ENCODE assay signal across 28 mouse cellular contexts in the genomic region with DNA sequence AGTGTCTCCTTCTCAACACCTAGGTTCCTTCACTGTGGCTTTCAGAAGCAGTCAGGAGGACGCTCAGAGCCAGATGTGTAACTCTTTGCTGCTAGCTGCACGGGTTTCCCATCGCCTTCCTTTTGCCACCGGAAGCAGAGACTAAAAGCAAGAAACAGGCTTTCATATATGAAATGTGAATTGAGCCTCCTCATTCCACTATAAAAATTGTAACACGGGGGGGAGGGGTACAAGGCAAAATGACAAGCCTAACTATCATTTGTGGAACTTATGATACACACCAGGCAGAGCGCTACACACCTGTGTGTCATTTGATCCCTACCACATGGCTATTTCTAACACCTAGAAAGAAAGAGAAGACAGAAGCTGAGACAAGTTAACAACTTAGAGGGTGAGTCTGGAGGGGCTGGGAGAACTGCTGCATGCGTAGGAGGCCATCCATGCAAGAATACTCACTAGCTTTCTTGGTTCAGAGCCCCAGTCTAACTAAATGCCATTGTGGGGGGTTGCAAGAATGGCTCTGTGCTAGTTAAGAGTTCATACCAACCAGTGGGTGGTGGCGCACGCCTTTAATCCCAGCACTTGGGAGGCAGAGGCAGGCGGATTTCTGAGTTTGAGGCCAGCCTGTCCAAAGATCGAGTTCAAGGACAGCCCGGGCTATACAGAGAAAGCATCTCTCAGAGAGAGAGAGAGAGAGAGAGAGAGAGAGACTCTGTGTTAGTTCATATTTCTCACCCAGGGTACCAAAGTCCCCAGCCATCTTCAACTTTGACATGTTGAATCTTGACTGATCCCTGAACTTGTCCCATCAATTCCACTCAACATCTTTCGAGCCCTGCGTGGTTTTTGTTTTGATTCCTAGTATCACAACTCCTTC. TPM values are rescaled to one million over a fixed set of nuclear protein-coding genes. Genes with fewer than 3 reads are reported as not detected.
DNase-seq lines count a peak whose midpoint lies in the region; ATAC-seq and TF ChIP-seq lines count a peak whose summit lies in the region.
"Had no signal": no experiment of that assay in that cellular context is flagged by ENCODE, and none has a peak within 500 bp of the region (broad histone marks: within the 10 kb centered on the region; RNA-seq: fewer than 3 reads in every experiment).

No protein-coding gene starts in this region.

- WGBS in kidney, adult 2 months = 94% methylated on average over 14 of the region's 14 CpGs

- H3K4me3 ChIP-seq in kidney, adult 2 months (ENCODE audit: insufficient read depth, low read depth, low read length) = no peak overlapping the region
- peak overlapping the region; percentile 28 to 50 (median 45) for H3K4me3 ChIP-seq in CH12.LX (replicated peaks in 1 of 3; ENCODE audit: low read depth in 2 of 3, low read length in 2 of 3, poor library complexity in 1 of 3)
- H3K4me3 ChIP-seq: embryonic facial prominence, embryonic 10.5 days; embryonic facial prominence, embryonic 13.5 days; erythroblast, embryonic 14.5 days; forebrain, embryonic 12.5 days; forebrain, embryonic 15.5 days; heart, embryonic 15.5 days; hindbrain, embryonic 10.5 days; hindbrain, embryonic 13.5 days had no signal

- no peak for TF ChIP-seq CTCF in kidney, adult 2 months (conservative IDR thresholded peaks at IDR 0.05; ENCODE audit: insufficient read depth, insufficient read length, low read depth, low read length)
- TF ChIP-seq CTCF in CH12.LX (conservative IDR thresholded peaks at IDR 0.05 in 1 of 2, IDR thresholded peaks at IDR 0.05 in 1 of 2; ENCODE audit: low read depth in 2 of 2, low read length in 2 of 2) = no peak

- in situ Hi-C loops in CH12.LX (cut with MboI; ENCODE audit: low pct_ligation_motif_present, low pct_unique_long_range_greater_than_20kb, low sequenced_read_pairs) = no loop called here

- peak; percentile 47 for DNase-seq in CD4-positive, CD25-positive, alpha-beta regulatory T cell, adult 2 months (ENCODE audit: low read depth, low spot score)
- peak; percentile 1 for DNase-seq in kidney, adult 18-20 months
- DNase-seq in kidney, adult 2 months = no peak
- DNase-seq in CH12.LX (ENCODE audit: extremely low read depth) = peak; percentile 62
- no peak for DNase-seq in right cerebral cortex, postnatal 14 days
- DNase-seq in B cell, adult 2 months = no peak
- DNase-seq: adrenal gland, adult 8-10 months; adrenal gland, postnatal 25 days; cerebellum, adult 11-12 months; cerebellum, adult 8-10 months; cerebellum, postnatal 10 days; cerebellum, postnatal 36 days; embryo, embryonic 11 days; gastrocnemius, postnatal 10 days; gastrocnemius, postnatal 36 days; heart, postnatal 10 days; heart, postnatal 36 days had no signal

- no peak for TF ChIP-seq POLR2A in kidney, adult 2 months (IDR thresholded peaks at IDR 0.05; ENCODE audit: low read depth, low read length)
- TF ChIP-seq POLR2A in CH12.LX (IDR thresholded peaks at IDR 0.05; ENCODE audit: low read depth, low read length) = peak; percentile 28

- peaks cover 4% of the 10 kb centered on the region for H3K9me3 ChIP-seq in CH12.LX (replicated peaks; ENCODE audit: low read length)
- H3K9me3 ChIP-seq: embryonic facial prominence, embryonic 10.5 days; embryonic facial prominence, embryonic 13.5 days; forebrain, embryonic 12.5 days; forebrain, embryonic 15.5 days; heart, embryonic 15.5 days; hindbrain, embryonic 10.5 days; hindbrain, embryonic 13.5 days had no signal

- no peaks in the 10 kb centered on the region for H3K27me3 ChIP-seq in kidney, adult 2 months (replicated peaks; ENCODE audit: control insufficient read depth, insufficient read depth, low read length)
- no peaks in the 10 kb centered on the region for H3K27me3 ChIP-seq in CH12.LX (replicated peaks)
- H3K27me3 ChIP-seq: forebrain, embryonic 15.5 days; heart, embryonic 15.5 days had no signal

- H3K4me1 ChIP-seq in kidney, adult 2 months (ENCODE audit: control insufficient read depth, insufficient read depth, low read length) = no peaks in the 10 kb centered on the region; the same call in 1 of the 2 replicates
- H3K4me1 ChIP-seq in CH12.LX (ENCODE audit: control insufficient read depth in 1 of 2, insufficient read depth in 2 of 2) = peaks cover 19 to 34% of the 10 kb centered on the region in 2 experiments

- TF ChIP-seq EP300 in CH12.LX (IDR thresholded peaks at IDR 0.05; ENCODE audit: low read length) = peak; percentile 63

- H3K27ac ChIP-seq in kidney, adult 2 months (ENCODE audit: insufficient read depth, low read depth, low read length) = no peak overlapping the region
- H3K27ac ChIP-seq in CH12.LX (ENCODE audit: insufficient read depth, low read depth) = peak overlapping the region; percentile 99
- H3K27ac ChIP-seq: embryonic facial prominence, embryonic 10.5 days; embryonic facial prominence, embryonic 13.5 days; forebrain, embryonic 12.5 days; forebrain, embryonic 15.5 days; heart, embryonic 15.5 days; hindbrain, embryonic 10.5 days; hindbrain, embryonic 13.5 days had no signal

- no peaks in the 10 kb centered on the region for H3K36me3 ChIP-seq in kidney, adult 2 months (ENCODE audit: control insufficient read depth, insufficient read depth, low read length)
- H3K36me3 ChIP-seq in CH12.LX (replicated peaks in 1 of 2; ENCODE audit: control insufficient read depth in 1 of 2, insufficient read depth in 1 of 2, low read length in 1 of 2) = no peaks in the 10 kb centered on the region
- H3K36me3 ChIP-seq: embryonic facial prominence, embryonic 10.5 days; embryonic facial prominence, embryonic 13.5 days; forebrain, embryonic 12.5 days; forebrain, embryonic 15.5 days; heart, embryonic 15.5 days; hindbrain, embryonic 10.5 days; hindbrain, embryonic 13.5 days had no signal

- no peak; the same call in 1 of the 2 replicates for TF ChIP-seq RAD21 in CH12.LX (IDR thresholded peaks at IDR 0.05; ENCODE audit: low read depth, low read length)

- H3K79me2 ChIP-seq in CH12.LX (replicated peaks; ENCODE audit: control insufficient read depth, extremely low read depth, insufficient read depth, poor library complexity, severe bottlenecking) = peaks cover 23% of the 10 kb centered on the region

- peak overlapping the region; percentile 57 for H3K9ac ChIP-seq in CH12.LX (ENCODE audit: insufficient read depth, low read depth)
- H3K9ac ChIP-seq: embryonic facial prominence, embryonic 13.5 days; forebrain, embryonic 12.5 days; forebrain, embryonic 15.5 days; heart, embryonic 15.5 days; hindbrain, embryonic 13.5 days had no signal

- dilution Hi-C loops in CH12.LX (cut with MboI; ENCODE audit: extremely low pct_ligation_motif_present, extremely low pct_unique_long_range_greater_than_20kb, low sequenced_read_pairs) = no loop called here

- H3K4me2 ChIP-seq in CH12.LX (ENCODE audit: insufficient read depth, low read depth, poor library complexity, severe bottlenecking) = peak overlapping the region; percentile 89
- H3K4me2 ChIP-seq: embryonic facial prominence, embryonic 13.5 days; forebrain, embryonic 12.5 days; forebrain, embryonic 15.5 days; heart, embryonic 11.5 days; heart, embryonic 15.5 days; hindbrain, embryonic 13.5 days had no signal

- no peak for ATAC-seq in CD4-positive, CD25-positive, alpha-beta regulatory T cell, adult 4 months
- ATAC-seq: forebrain, embryonic 15.5 days; hindbrain, embryonic 16.5 days had no signal

TF ChIP-seq in CH12.LX, 34 proteins besides CTCF, POLR2A, EP300 and RAD21 (continues in another document):
- TF ChIP-seq USF1 (IDR thresholded peaks at IDR 0.05; ENCODE audit: low read depth, low read length) (no peak), RCOR1 (conservative IDR thresholded peaks at IDR 0.05; ENCODE audit: low read depth, low read length) (no peak), IRF4 (IDR thresholded peaks at IDR 0.05; ENCODE audit: low read depth, low read length) (peak; percentile 71), MAX (IDR thresholded peaks at IDR 0.05; ENCODE audit: low read length) (peak; percentile 90), GABPA (IDR thresholded peaks at IDR 0.05; ENCODE audit: insufficient replicate concordance, low read depth, low read length) (no peak), PAX5 (IDR thresholded peaks at IDR 0.05; ENCODE audit: low read length) (no peak), ZC3H11A (IDR thresholded peaks at IDR 0.05; ENCODE audit: low read depth, low read length) (no peak), MEF2A (IDR thresholded peaks at IDR 0.05; ENCODE audit: borderline replicate concordance, low read depth, low read length) (no peak), NELFE (IDR thresholded peaks at IDR 0.05; ENCODE audit: low read depth, low read length) (peak; percentile 44), CHD2 (IDR thresholded peaks at IDR 0.05; ENCODE audit: low read length) (peak; percentile 67), SMC3 (IDR thresholded peaks at IDR 0.05; ENCODE audit: low read depth, low read length) (no peak), HCFC1 (IDR thresholded peaks at IDR 0.05; ENCODE audit: low read depth, low read length) (no peak), NRF1 (IDR thresholded peaks at IDR 0.05; ENCODE audit: low read depth, low read length) (no peak), MAFK (IDR thresholded peaks at IDR 0.05; ENCODE audit: insufficient replicate concordance, low read length) (no peak), USF2 (conservative IDR thresholded peaks at IDR 0.05; ENCODE audit: low read depth, low read length) (no peak), ETS1 (conservative IDR thresholded peaks at IDR 0.05; ENCODE audit: low read depth, low read length) (peak; percentile 72), TCF12 (IDR thresholded peaks at IDR 0.05; ENCODE audit: low read depth, low read length) (peak; percentile 41; the same call in 1 of the 2 replicates), E2F4 (IDR thresholded peaks at IDR 0.05; ENCODE audit: insufficient replicate concordance, low read depth, low read length) (no peak), JUN (IDR thresholded peaks at IDR 0.05; ENCODE audit: insufficient read depth, low read depth, low read length) (no peak), MYC (IDR thresholded peaks at IDR 0.05; ENCODE audit: low read depth, low read length) (peak; percentile 84), CHD1 (IDR thresholded peaks at IDR 0.05; ENCODE audit: low read depth, low read length) (peak; percentile 35; the same call in 1 of the 2 replicates), TBP (conservative IDR thresholded peaks at IDR 0.05; ENCODE audit: low read depth, low read length) (no peak)

RNA-seq across cellular contexts. Expression of a gene that starts 38.8 kb away (rescaled TPM):
- 100 to 1,000 TPM; 183 to 195 TPM for polyA plus RNA-seq in CD4-positive, CD25-positive, alpha-beta regulatory T cell, adult 4 months (2017; shearing (Covaris generic))
- polyA plus RNA-seq in kidney, adult 2 months (2012; rRNA removed) = 33.6 and 45.4 TPM in 2 replicates
- total RNA-seq in CH12.LX (2012; rRNA removed) (153 and 190 TPM in 2 replicates), CH12.LX (2014; rRNA removed) (276 and 337 TPM in 2 replicates)
- polyA plus RNA-seq in CH12.LX (2012; ENCODE audit: insufficient read length, low read depth) = 258 and 279 TPM in 2 replicates

RNA-seq across cellular contexts. Expression of a gene that starts 46.3 kb away (rescaled TPM):
- polyA plus RNA-seq in CD4-positive, CD25-positive, alpha-beta regulatory T cell, adult 4 months (2017; shearing (Covaris generic)) = 100 to 1,000 TPM; 103 to 115 TPM
- polyA plus RNA-seq in kidney, adult 2 months (2012; rRNA removed) = 3.4 and 5.5 TPM in 2 replicates
- 41.6 and 43.0 TPM in 2 replicates for total RNA-seq in CH12.LX (2012; rRNA removed)
- total RNA-seq in CH12.LX (2014; rRNA removed) = 60.3 and 68.8 TPM in 2 replicates
- polyA plus RNA-seq in CH12.LX (2012; ENCODE audit: insufficient read length, low read depth) = 66.8 and 78.7 TPM in 2 replicates

Comparison
In these comparisons a context has a peak if more than half of its experiments do, and no peak if none do; other contexts are left out.
1. DNase-seq: peak in CD4-positive, CD25-positive, alpha-beta regulatory T cell, adult 2 months (single experiment), kidney, adult 18-20 months (single experiment) and CH12.LX (single experiment); none in kidney, adult 2 months (single experiment), right cerebral cortex, postnatal 14 days (single experiment) and B cell, adult 2 months (0 of 2).
2. RNA of a gene that starts 46.3 kb away (polyA plus RNA-seq): 103 to 115 TPM in CD4-positive, CD25-positive, alpha-beta regulatory T cell, adult 4 months and 66.8 to 78.7 TPM in CH12.LX; 3.4 to 5.5 TPM in kidney, adult 2 months; every median in the first group is over 10 times any median in the second.